Mouse (Mus musculus) embryonic facial prominence, embryonic 15.5 days (tissue): ENCODE measurements around the gene 1700066M21Rik. TPM values are rescaled to one million over a fixed set of nuclear protein-coding genes. Genes with fewer than 3 reads are reported as not detected.

Experiments used
- polyA plus RNA-seq: library from polyadenylated mRNA; unstranded; fragments of >200 nt; fragmentation: Nextera tagmentation; extraction: Ambion mirVana; gene quantifications from 2 replicates; pipeline ENCODE4 v1.2.1, GENCODE M21; 2015

Gene 1700066M21Rik
- polyA plus RNA-seq, 1 experiment from 2014 or later: 15.8 TPM

Other genes starting within 250 kb of the 1700066M21Rik start
- gene Maip1, start 28.7 kb downstream of the 1700066M21Rik start, polyA plus RNA-seq: 15.3 and 16.2 TPM in 2 replicates
- 24.4 and 31.1 TPM in 2 replicates for gene Tyw5, start 29.5 kb downstream of the 1700066M21Rik start, polyA plus RNA-seq